Mouse (Mus musculus): ENCODE results near the gene Rapgef4.

Gene Rapgef4

DNA sequence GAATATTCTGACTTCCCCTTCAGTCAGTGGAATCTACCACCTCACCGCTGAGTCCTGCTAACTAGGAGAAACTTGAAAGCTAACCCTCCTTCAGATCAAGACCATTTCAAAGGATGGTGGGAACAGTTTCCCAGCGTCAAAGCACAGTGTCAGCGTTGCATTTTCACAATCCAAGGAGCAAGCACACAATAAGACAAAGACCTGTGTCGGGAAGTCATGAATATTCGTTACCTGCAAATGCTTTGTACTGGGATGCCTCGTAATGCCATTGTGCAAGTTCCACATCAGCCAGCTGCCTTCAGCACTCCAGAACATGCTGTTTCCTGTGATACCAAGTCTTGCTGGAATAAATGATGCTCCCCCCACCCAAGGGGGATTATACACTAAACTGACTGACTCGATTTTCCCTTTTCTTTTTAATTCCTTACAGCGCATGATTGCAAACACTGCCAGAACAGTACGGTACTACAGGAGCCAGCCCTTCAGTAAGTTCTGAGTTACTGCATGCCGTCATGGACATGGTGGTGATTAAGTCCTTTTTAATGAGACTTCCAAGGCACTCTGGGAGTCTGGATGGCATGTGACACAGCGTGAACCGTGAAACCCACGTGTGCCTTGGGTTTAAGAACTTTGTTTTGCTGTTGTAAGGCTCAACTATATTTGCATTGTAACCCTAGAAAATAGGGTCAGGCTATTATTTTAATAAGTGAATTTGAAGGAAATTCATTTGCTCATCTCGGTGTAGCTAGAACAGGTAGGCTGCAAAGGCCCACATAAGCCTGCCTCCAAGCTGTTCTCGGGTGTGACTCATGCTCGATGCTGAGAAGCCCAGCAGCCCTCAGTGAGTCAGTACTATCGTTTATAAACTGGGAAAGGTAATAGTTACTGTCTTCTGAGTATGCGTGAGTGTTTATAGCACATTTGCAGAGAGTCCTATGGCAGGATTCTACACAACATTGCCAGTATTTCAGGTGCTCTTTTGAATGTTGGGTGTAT lies 271.8 kb downstream of the Rapgef4 start:
- in situ Hi-C loops (cut with MseI, MboI): no loop called here

DNA sequence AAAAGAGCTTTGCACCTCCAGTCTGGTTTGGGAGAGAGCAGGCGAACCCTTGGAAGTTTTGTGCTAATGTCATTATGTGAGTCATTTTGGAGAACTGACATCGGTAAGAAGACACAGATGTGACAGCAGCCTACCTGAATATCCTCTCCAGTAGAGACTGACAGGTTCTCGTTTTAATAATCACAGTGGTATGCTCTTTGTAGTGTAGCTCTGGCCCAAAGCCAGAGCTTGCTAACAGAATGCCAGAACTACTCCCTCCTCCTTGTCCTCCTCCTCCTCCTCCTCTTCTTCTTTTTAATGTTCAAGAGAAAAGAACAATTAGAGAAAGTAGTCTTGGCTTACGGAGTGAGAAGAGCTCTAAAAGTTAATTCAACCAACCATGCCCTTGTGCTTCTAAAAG lies 272.8 kb downstream of the Rapgef4 start:
- in situ Hi-C loops (cut with MseI, MboI): no loop called here

DNA sequence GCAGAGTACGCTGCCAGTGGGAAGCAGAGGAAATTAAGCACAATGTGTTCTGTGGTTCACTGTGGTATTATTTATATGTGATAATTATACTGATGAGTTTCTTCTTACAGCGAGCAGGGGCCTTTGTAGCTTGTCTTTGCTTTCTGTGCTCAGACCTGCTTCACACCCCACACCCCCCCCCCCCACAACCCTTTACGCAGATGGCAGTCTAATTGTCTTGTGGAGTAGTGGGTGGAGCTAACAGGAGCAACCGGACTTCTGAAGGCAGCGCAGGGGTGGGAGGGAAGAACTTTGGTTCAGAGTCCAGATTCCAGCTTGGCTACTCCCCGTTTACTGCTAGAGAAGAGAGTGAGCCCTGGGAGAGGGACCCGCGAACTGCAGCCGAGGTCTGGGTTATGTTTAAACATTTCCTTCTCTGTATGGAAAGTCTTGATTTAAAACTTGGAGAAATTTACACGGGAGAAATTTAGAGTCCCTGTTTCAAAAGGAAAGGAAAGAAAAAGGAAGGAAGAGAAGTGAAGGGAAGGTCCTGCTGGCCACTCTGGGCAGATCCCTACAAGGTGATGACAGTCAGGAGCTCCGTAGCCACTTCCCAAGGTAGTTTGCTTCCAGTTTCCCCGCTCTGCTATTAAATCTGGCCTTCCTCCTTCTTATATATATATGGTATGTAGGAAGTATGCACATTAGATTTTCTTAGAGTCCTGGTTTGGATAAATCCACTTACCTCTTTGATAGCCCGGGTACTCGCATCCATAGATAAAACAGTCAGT lies 274.0 kb downstream of the Rapgef4 start:
- in situ Hi-C loops (cut with MseI, MboI): no loop called here

DNA sequence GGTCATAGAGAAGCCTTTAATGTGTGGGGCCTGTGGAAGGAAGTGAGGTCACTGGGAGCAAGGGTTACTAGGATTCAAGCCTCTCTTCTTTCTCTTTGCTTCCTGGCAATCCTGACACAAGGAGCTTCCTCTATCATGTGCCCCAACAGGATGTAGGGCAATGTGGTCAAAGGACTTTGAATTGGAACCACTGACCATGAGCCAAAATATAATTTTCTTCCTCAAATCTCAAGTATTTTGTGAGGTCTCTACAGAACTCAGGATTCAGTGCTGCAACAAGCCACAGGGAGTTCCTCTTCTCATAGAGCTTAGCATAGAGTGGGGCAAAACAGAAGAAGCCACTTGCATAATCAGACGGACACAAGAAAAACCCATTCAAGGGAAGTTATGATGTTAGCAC lies 279.7 kb downstream of the Rapgef4 start:
- in situ Hi-C loops (cut with MseI, MboI): no loop called here

DNA sequence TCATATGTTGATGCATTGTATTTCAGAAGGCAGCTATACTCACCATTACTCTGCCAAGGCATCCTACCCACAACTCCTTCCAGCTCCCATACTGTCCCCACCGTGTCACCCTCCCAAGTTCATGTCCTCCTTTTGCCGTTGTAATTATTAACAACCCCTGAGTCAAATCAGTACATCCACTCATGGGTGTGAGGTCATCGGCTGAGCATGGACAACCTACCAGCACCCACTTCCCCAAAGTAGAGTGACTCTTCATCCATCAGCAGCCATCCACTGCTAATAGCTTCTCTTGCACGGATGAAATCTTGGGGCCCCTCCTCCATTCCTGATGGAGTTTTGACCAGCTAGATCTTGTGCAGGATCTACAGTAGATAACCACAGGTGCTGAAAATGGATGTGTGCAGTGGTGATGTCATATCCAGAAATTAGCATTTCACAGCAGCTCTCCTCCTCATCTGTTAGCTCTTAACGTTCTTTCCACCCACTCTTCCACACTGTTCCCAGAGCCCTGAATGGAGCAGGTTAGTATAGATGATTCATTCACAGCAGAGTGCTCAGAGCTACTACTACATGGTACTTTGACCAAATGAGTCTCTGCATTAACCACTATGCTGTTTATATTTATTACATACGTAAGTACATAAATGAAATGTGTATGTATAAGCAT lies 281.9 kb downstream of the Rapgef4 start:
- in situ Hi-C loops (cut with MseI, MboI): no loop called here

DNA sequence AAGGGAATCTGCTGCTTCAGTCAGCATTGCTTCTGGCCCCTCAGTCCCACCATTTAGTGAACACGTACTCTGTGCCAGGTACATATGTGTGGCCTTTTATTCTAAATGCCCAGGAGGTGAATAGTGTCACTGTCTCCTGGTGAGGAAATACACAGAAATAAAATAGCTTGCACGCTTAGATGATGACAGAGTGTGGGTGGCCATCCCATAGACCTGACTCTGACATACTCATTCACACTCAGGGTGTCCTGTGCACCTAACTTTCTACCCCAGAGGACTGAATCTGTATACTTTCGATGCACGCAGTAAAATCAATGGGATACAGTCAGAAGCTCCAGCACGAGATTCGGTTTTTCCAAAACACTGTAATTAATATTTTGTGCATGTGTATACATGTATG lies 286.4 kb downstream of the Rapgef4 start:
- in situ Hi-C loops (cut with MseI, MboI): no loop called here

DNA sequence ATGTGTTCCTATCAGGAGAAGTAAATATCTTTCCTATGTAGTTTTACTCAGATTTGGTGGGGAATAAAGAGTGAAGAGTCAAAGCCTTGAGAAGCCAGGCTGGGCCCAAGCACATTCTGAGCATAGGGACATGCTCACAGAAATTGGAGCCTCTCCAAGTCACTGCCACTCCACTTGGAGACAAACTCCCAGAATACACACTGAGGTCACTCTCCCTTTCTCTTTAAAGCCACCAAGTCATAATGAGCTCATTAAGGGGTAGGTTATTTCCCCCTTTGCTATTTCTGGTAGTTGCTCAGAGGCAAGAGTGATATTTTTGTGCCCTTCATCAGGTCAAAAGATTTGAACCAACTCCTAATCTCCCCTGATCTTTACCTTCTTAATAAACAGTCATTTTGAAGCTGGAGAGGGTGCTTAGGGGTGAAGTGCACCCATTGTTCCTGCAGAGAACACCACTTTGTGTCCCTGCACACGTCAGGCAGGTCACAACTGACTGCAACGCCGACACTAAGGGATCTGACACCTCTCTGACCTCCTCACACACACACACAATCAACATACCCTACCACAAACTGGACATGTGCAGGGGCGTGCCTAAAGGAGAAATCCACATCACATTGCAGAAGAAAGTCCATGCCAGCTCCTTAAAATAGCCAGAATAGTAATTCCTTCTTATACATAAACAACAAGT lies 288.8 kb downstream of the Rapgef4 start:
- in situ Hi-C loops (cut with MseI, MboI): no loop called here

DNA sequence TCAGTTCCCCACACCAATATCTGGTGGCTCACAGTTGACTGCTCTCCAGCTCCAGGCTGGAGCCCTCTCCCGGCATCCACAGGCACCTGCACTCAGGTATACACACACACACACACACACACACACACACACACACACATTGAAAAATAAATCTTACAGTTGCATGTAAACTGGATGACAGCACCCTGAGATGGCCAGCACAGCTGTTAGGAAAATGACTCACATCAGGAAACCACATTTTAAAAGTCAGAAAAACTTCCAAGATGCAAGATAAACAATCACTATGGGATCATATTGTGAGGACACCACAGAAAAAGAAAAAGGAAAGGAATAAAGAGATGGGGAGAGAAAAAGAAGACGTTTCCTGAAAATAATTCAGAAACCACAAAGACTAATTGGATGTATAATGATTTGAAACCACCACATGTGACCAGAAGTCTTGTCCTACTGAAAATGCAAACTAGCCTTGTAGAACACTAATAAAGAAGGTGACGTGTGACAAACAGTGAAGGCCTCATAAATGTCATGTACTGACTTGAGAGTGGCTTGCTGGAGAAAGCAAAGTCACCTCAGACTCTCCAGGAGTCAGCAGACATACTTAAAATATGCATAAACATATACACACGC lies 297.3 kb downstream of the Rapgef4 start:
- in situ Hi-C loops (cut with MseI, MboI): no loop called here

DNA sequence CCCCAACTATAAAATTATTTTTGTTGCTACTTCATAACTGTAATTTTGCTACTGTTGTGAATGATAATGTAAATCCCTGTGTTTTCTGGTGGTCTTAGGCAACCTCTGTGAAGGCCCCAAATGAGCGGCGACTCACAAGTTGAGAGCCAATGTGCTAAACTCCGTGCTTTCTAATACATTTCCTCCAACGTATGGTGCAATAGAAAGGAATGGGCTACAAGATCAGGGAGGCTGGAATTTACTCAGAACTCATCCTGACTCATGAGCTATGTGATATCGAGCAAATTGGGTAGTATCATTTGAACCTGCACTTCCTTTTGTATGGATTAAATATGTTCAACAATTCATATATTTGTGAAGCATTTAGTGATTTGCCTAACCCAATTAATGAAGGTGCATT lies 299.5 kb downstream of the Rapgef4 start:
- in situ Hi-C loops (cut with MseI, MboI): no loop called here

DNA sequence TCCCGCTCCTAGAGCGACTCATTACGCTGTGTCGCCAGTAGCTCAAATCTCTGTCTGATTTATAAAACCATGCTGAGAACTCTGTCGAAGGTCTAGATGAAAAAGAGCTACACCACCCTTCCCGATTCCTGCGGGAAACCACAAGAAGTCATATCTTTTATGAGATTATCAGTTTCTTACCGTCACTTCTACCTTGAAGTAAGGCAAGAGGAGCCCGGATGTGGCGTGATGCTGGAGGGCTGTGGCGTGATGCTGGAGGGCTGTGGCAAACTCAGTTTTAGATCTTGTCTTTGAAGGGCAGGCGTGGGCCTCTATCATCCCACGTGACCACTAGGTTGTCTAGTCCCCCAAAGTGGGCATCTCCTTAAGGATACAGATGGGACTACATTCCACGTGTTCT lies 300.9 kb downstream of the Rapgef4 start:
- in situ Hi-C loops (cut with MseI, MboI): no loop called here

DNA sequence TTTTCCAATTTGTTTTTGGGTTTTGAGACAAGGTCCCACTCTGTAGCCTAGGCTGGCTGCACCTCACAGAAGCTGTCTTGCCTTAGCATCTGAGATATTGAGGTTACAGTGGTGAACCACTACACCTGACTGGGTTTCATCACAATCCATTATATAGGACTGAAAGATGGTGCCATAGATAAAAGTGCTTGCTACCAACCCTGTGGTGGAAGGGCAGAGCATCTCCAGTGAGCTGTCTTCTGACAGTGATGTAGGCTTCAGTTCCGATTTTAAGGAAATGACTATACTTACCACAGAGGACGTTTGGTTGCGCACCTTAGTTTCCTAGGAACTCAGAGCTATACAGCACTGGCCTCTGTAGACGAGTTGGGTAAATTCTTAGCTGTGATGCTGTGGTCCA lies 301.7 kb downstream of the Rapgef4 start:
- in situ Hi-C loops (cut with MseI, MboI): no loop called here

DNA sequence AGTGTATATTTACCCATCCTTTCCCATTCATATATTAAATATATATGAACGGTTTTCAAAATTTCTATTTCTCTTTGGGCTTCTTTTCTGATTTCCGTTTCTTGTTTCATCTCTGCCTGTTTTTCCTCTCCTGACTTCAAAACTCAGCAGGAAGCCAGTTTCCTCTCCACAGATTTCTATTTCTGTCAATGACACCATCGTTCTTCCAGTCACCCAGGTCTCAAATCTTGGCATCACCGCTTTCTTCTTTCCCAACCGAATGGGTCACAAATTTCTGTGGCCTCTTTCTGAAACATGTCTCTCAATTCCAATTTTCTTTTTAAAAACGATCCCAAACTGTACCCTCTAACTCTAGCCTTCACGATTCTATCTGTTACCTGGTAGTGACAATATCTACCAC lies 303.6 kb downstream of the Rapgef4 start:
- in situ Hi-C loops (cut with MseI, MboI): no loop called here

DNA sequence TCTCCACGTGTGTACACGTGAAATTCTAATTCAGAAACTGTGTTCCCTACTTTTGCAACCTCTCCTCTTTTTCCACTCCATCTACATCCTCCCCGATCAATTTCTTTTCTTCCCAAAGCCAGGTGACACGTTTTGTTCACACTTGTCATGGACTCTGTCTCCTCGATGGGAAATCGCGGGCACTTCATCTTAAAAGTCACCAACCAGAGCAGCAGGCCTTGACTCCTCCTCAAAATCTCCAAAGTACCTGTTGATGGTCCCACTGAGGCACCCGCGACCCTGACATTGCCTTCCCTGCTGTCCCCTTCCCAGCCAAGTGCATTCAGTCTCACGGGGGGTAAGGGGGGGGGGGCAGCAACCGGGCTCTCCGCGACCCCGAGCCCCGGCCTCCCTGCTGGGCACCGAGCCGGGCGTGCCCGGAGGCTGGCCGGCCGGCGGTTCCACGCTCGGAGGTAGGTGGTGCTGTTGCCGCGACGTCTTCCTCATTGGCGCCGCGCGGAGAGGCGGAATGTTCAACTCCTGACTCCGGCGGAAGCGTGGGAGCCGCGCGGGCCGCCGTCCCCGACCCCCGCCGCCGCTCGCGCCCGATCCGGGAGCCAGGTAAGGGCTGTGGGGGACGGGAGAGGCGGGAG lies 304.3 kb downstream of the Rapgef4 start, which contains the start of gene Map3k20:
TSS of gene Map3k20 (plus strand) at position 382 of the 632 bp plus-strand sequence.
- in situ Hi-C loops (cut with MseI, MboI): no loop called here

DNA sequence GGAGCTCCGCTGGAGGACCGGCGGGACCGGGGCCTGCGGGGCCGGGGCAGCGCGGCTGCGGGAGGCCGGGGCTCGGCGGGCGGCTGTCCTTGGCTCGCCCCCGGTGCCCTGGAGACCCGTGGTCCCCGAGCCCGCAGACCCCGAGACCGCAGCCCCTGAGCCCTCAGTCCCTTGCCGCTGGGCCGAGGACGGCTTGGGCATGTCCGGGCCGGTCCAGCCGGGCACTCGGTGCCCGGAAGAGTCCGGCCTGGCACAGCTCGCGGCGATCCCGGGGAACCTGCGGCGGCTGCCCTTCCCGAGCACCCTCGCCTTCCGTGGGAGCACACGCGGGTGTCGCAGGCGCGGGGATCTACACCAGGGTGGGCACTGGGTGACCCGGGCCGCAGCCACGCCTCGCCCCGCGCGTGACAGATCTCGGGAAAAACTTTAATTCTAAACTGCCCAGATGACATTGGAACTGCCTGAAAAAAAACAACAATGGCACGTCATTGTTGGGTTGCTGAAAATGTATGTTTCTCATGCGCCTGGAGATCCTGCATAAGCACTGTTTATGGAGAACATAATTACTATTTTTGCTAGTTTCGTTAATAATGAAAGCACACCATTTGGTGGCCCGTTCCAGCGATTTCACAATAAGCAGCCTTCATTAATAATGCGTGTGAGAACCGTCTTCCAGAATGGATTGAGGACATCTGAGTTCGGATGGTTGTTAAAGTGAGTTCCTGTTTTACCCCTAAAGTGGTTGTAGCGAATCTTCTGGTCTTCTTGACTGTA lies 305.0 kb downstream of the Rapgef4 start:
- in situ Hi-C loops (cut with MseI, MboI): no loop called here

DNA sequence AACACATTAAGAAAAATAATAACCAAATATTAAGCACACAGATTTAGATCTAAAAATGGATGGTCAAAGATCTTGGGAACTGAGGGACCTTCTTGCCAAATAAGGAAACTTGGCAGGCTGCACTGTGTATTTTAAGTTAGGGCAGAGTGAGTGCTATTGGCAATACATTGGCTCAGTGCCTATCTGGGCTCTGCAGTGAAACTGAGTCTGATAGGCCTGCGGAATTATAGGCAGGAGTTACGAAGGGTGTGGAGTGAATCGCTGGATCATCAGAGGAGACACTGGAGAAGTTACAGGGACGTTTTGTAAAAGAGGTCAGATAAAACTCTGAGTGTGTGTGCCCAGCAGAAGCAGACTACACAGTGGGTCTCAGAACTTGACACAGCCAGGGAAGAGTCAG lies 306.1 kb downstream of the Rapgef4 start:
- in situ Hi-C loops (cut with MseI, MboI): no loop called here

DNA sequence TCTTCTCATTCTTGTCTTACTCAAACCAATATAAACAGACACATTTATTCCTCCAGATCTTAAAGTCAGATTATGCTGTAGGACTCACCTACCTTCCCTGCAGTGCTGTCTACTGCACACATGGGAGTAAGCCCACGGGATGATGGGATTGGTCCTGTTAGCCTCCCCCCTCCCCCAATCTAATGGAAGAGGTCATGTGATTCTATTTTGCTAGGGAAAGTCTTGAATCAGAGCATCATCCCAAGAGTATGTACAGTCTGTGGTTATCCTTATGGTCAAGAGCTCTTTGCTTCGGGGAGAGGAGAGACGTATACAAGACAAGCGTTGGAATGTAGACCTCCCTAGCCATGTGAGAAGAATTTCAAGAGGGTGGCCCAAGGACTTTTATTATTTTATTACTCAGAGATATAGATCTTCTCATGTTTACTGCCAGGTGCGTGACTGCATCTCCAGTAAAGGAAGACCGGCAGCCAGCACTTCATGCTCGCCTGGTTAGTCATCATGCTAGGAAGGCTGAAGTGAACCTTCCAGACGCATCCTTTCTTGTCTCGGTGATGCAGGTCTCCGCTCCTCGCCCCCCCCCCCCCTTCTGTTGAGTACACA lies 308.0 kb downstream of the Rapgef4 start:
- in situ Hi-C loops (cut with MseI, MboI): no loop called here

DNA sequence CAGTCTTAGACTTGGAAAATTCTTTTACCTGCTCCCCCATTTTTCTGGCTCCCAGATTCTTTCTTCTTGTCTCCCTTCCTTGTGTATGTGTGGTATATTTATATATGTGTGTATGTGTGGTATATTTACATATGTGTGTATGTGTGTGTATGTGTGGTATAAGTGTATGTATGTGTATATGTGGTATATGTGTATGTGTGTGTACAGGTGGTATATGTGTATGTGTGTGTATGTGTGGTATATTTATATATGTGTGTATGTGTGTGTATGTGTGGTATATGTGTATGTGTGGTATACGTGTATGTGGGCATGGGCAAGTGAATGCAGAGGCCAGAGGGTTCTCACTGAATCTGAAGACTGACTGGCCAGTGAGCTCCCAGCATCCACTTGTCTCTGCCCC lies 310.1 kb downstream of the Rapgef4 start:
- in situ Hi-C loops (cut with MseI, MboI): no loop called here

DNA sequence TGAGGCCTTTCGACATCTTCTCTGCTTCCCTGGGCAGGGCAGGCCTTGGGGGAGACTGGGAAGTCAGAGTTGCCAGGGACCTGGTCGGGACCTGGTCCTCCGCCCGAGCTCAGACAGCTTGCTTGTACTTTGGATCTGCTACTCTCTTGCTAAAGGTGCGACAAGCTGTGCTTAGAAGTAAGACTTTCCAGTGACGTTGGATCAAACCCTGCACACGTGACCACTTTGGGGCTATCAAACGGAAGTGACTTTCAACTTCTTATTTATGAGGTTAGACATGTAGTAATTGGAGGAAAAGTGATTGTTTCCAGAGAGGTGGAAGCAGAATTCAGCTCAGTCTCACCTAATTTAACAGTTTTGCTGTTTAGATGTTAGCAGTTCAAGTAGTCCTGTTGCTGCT lies 311.5 kb downstream of the Rapgef4 start:
- in situ Hi-C loops (cut with MseI, MboI): no loop called here

DNA sequence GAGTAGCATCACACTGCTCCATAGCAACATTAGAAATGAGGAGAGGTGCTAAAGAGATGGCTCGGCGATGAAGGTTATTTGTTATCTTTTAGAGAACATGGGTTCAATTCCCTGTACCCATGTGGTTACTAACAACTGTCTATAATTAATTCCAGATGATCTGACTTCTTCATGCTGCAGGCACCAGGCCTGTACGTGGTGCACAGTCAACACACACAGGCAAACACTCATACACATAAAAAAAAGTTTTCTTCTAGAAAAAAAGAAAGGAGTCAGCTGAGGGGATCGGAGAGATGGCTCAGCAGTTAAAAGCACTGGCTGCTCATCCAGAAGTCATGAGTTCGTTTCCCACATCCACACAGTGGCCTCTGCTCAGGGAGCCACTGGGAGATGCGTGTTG lies 314.0 kb downstream of the Rapgef4 start:
- in situ Hi-C loops (cut with MseI, MboI): no loop called here

Measured in mouse trophoblast stem cell (cell line).